Mouse (Mus musculus) Muller cell, postnatal 12 days (primary cell): ENCODE data around the gene Klhdc7a.
"Not testable (repeated sequence)": the region's sequence is repeated elsewhere in the genome, so short reads cannot be mapped to it uniquely, and the experiment has no call there.

ENCODE experiments used
- DNase-seq: peaks from one replicate; pipeline ENCODE4 v3.0.0-alpha.2; 2015; ENCODE audit errors: inconsistent ontology term

Klhdc7a gene

GRCm38 (mm10) chr4:139967922-139968321, at the start of gene Klhdc7a:
Gene Klhdc7a (minus strand): TSS chr4:139968026.
- DNase-seq, result peak; percentile 91

DNA sequence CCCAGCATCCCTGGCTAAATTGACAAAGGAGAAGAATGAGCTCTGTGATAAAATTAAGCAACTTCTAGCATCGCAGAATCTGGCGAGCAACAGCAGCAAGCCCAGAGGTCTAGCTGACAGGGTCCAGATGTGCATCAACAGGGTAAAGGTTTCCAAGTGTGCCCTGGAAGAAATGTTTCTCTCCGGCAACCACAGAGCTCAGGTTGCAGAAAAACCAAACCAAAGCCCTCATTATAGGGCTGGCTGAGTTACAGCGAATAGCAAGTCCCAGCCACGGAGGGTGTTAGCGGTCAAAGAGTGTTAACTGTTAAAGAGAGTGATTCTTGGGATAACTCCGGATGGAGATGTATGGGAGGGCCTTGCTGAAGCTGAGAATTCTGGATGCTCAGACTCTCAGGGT, 48.1 kb upstream of the Klhdc7a start:
- no peak for DNase-seq

- peak; percentile 6 for DNase-seq
Observed at GRCm38 (mm10) chr4:140010728-140011470, 43.1 kb upstream of the Klhdc7a start.

- DNase-seq, result no peak
Observed at GRCm38 (mm10) chr4:140004932-140005331, 37.1 kb upstream of the Klhdc7a start.

DNA sequence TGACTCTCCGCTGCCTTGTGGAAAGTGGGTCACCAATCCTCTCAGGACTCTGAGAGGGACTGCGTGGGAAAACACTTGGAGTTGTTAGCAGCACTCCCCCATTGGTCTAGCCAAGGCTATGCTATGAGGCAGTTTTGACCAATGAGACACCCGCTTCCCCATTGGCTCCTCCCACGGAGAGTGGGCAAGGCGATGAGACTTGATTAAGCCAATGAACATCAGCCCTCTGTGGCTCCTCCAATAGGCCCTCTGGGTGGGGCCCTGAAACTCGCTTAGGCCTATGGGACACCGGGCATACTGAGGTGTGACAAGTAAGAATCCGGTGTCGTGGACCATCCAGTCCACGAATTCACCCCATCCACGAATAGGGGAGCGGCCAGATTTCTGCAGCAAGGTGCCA, 36.3 kb upstream of the Klhdc7a start:
- peak; percentile 47 for DNase-seq

GRCm38 (mm10) chr4:140002069-140002468, 34.2 kb upstream of the Klhdc7a start:
- no peak for DNase-seq

GRCm38 (mm10) chr4:140000911-140001310, 33.1 kb upstream of the Klhdc7a start:
- DNase-seq, result no peak

DNA sequence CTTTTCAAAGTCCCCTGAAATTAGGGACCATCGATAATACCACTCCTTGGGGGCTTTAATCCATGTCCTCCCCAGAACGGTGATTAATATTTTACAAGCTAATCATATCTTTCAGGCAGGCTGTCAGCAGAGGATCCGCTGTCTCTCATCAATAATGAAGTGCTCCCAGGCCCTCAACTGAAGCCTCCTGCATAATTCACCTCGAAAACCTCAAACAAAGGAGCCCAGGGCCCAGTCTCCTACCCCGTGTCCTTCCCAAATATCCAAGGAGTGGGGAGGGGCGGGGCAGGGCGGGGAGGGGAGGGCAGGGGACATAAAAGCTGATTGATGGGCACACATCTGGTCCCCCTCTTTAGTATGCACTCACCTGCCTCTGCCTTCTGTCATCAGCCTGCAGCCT, 31.2 kb upstream of the Klhdc7a start:
- DNase-seq, result no peak

GRCm38 (mm10) chr4:139995659-139996058, 27.8 kb upstream of the Klhdc7a start:
- no peak for DNase-seq

GRCm38 (mm10) chr4:139993111-139993755, 25.4 kb upstream of the Klhdc7a start:
- no peak for DNase-seq

- no peak for DNase-seq
Observed at GRCm38 (mm10) chr4:139986913-139987312, 19.1 kb upstream of the Klhdc7a start.

GRCm38 (mm10) chr4:139978716-139979115, 10.9 kb upstream of the Klhdc7a start:
- peak; percentile 23 for DNase-seq

DNA sequence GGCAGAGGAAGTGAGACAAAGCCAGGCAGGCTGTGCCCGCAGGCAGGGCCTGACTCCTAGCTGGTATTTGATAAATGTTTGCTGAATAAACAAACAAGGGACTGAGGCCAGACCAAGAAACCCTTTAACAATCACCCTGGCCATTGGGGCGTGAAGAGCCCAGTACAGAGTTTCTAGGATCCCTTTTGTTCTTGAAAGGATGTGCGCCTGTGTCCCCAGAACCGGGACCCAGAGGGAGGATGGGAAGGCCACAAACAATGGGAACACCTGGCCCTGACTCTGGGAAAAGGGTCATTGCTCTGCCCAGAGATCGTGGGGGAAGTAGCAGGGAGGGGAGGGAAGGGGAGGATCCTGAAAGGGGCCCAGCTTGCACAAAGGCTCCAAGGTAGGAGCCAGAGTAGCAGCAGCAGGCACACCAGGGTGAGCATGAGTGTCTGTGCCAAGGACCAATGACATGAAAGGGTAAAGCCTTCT, 9.5 kb upstream of the Klhdc7a start:
- peak; percentile 84 for DNase-seq

DNA sequence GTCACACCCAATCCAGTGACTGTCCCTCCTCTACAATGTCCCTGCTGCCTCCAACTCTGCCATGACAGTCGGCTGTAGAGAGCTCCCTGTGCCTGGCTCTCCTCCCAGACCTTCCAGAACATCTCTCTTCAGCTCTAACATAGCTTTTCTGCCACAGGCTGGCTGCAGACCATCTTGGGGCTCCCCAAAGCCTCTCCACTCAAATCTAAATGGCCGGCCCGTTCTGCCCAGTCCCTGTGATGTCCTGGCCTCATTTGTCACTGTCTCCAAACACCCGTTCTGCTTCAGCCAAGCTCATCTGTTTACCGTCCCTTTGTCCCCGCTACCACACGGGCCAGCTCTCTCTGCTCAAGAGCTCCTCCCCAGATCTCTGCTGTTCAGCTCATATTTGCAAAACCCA, 6.7 kb upstream of the Klhdc7a start:
- no peak for DNase-seq

DNA sequence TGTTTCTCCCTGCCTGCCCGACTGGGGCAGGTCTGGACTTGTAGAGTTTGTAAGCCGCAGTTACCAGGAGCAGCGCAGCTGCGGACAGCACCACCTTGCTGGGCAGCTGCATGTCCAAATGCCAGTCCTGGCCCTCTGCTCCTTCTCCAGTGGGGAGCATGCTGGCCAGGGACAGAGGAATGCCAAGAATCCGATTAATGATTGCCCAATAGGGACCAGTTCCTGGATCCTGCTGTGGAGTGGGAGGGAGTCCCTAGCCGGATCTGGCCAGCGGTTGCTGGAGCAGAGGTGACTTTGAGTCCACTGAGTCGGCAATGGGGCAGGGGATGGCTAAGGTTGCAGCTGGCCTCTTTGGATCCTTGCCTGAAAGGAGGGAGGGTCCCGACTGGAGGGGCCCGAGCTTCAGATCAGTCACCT, 343 bp downstream of the Klhdc7a start:
- peak; percentile 86 for DNase-seq

DNA sequence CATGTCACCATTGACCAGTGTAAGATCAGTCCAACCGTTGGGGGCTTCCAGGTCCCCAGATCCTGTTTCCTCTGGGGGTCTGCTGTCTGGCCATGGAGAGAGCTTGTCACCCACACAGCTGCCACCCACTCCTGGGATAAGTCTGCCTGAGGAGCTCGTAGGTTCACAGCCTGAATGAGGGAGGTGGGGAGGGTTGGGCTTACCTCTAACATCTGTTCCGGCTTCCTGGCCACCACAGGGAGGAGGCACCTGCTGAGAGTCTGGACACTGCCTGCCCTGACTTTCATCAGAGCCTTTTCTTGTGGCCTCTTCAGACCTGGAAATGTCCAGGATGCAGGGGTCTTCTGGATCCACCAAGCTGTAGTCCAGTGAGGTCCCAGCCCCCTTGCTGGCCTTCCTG, 845 bp downstream of the Klhdc7a start:
- DNase-seq, result no peak

- DNase-seq, result no peak
Observed at GRCm38 (mm10) chr4:139965596-139966185, 2.1 kb downstream of the Klhdc7a start.

DNA sequence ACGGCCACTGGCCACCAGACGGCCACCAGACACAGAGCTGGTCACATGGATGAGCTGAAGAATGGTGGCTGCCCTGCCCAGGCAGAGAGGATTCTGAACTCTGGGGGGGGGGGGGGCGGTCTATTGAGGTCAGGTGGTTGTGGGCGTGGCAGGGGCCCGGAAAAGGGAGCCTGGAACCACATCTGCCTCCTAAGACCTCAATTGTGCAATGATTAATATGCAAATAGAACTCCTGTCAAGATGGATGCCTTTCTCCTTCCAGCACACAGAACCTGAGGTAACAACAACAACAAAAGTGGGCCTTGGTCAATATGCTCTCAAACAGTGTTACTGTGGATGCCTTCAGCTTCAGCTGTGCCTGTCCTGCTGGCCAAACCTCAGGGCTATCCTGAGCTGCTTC, 3.4 kb downstream of the Klhdc7a start:
- no peak for DNase-seq

DNA sequence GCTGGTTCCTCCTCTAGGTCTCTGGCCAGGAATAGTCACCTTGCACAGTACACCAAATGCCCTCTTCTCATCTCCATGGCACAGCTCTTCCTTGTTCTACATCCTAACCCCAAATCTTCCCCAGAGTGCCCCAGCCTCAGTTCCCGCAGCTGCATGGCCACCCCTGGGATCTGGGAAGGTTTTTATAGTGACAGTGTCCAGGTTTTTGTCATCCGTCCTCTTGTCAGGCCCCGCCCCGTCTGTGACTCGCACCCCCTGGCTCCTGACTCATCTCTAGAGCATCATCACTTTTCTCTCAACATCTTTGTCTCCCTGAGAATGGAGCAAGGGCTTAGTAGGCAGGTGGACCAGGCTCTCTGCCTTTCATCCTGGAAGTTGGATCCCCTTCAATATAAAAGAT, 3.9 kb downstream of the Klhdc7a start:
- DNase-seq, result peak; percentile 44

GRCm38 (mm10) chr4:139963059-139963458, 4.8 kb downstream of the Klhdc7a start:
- no peak for DNase-seq

GRCm38 (mm10) chr4:139961816-139962215, 6.0 kb downstream of the Klhdc7a start:
- no peak for DNase-seq

DNA sequence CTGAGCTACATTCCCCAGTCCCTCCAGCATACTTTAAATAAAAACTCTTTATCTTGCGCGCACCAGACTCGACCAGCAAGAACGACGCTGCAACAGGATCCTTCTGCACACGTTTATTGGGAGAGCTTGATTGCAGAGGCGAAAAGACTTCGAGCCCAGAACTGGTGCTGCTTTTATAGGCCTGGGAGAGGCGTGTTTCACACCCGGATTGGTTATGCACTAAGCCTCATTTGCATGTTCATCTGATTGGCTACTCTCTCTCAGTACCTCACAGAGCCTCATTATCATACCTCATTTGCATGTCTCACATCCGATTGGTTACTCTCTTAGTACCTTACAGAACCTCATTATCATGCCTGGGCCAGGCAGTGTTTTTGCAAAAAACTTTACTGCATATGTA, 6.5 kb downstream of the Klhdc7a start:
- not testable (repeated sequence) for DNase-seq
